Mouse (Mus musculus) cortical plate, adult 2 months (tissue): ENCODE data around the gene Phpt1. TPM values are rescaled to one million over a fixed set of nuclear protein-coding genes. Genes with fewer than 3 reads are reported as not detected.
A peak's percentile ranks its signal among the peaks of the same experiment; 100 is the strongest.

Experiments used
- H3K27ac ChIP-seq: fragments of 200-500 bp; 2 replicates; pipeline ENCODE4 v1.5.1; 2012; ENCODE audit warnings: low read length, control low read depth, inconsistent platforms; ENCODE audit not compliant: insufficient read depth
- H3K4me1 ChIP-seq: fragments of 200-500 bp; 2 replicates; pipeline ENCODE4 v1.6.1; 2011; ENCODE audit warnings: low read length; ENCODE audit not compliant: control insufficient read depth, insufficient read depth
- H3K4me3 ChIP-seq: fragments of 200-500 bp; 2 replicates; pipeline ENCODE4 v1.5.1; 2011; ENCODE audit warnings: mild to moderate bottlenecking, low read length, control low read depth; ENCODE audit not compliant: insufficient read depth
- CTCF ChIP-seq: fragments of 200-500 bp; IDR thresholded peaks from 2 replicates; pipeline ENCODE4 v1.5.1; 2011; ENCODE audit warnings: mild to moderate bottlenecking, control low read depth, low read length; ENCODE audit not compliant: insufficient read depth; ENCODE audit errors: extremely low read depth
- POLR2A ChIP-seq: fragments of 200-500 bp; IDR thresholded peaks from 2 replicates; pipeline ENCODE4 v1.6.1; 2011; ENCODE audit warnings: mild to moderate bottlenecking, low read length, control low read depth; ENCODE audit not compliant: insufficient read depth; ENCODE audit errors: extremely low read depth
- polyA plus RNA-seq: library from polyadenylated mRNA; depleted of rRNA; stranded (reverse); fragments of >200 nt; gene quantifications from 2 replicates; pipeline ENCODE4 v1.2.3, GENCODE M21; 2012

The Phpt1 gene
- polyA plus RNA-seq, 1 experiment, result 123 TPM

DNA sequence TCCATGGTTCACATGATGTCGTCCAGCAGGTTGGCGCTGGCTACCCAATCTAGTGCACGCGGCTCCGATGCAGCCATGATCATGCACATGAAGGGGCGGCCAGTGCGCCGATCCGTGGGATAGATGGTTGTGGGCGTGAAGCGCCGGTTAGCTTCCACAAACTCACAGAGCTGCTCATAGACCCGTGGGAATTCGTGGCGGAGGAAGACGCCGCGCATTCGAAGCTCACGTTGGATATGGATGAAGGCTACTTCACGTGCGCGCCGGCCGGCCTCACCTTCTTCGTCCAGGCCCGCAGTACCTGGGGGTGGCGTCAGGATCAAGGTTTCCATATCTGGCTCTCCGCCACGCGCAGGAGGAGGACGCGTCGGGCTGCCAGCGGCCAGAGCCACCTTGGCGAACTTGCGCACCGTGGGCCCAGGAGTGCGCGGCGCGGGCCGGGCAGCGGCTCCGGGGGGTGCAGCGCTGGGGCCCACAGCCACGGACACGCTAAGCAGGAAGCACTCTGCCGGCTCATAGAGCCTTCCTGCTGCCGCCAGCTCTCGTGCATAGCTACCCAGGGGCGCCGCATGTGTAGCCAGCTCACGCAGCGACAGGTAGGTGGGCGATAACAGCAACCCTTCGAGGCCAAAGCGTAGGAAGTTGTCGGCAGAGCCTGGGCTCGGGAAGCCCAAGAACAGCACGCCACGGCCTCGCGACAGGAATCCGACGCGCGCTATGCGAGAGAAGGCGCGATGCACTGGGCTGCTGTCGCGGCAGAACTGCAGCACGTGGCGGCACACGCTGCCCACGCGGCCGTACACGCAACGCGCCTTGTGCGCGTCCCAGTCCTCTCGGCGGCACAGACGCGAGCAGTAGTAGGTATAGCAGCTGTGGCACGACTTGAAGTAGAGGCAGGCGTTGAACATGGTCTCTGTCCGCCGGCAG, 2.2 kb upstream of the Phpt1 start:
- TF ChIP-seq CTCF (no peak), POLR2A (no peak)
- peak overlapping the region; percentile 76 for H3K27ac ChIP-seq
- H3K4me1 ChIP-seq, result peaks cover 10% of the 10 kb centered on the region
- H3K4me3 ChIP-seq, result no peak overlapping the region

DNA sequence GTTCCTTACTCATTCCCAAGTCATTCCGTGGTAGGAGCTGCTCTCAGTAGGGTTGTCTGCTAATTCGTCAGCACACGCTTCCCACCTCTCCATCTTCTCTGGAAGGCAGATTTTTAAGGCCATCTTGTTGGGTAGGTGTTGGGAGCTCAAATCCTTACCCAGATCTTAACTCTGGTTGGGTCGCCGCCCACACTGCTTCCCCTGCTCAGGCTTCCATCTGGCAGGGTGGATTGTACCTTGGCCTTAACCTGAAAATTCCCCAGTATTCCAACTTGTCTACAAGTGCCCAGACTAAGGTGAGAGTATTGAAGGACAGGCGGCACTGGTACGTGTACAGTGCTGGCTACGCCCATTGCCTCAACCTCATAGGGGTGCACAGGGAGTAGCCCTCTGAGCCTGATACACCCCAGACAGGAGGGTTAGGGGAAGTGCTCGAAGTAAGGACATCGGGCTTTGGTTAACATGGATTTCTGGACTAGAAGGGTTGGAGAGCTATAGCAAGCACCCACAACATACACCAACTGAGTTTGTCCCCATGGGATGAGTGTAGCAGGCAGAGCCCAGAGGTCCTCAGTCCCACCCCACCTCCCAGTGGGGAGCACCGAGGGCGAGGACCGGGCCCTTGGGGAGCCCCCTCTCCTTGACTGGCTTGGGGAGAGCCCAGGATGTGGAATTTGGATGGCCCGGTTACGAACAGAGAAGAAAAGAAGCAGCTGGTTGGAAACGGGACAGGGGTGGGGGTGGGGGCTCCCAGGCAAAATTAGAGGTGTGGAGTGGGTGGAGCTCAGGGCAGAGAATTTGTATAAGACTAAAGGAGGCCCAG, 1.2 kb upstream of the Phpt1 start:
- peak overlapping the region; percentile 29; the same call in 1 of the 2 replicates for H3K27ac ChIP-seq
- no peak for TF ChIP-seq CTCF
- TF ChIP-seq POLR2A, result no peak
- no peak overlapping the region for H3K4me3 ChIP-seq
- peaks cover 8% of the 10 kb centered on the region for H3K4me1 ChIP-seq

DNA sequence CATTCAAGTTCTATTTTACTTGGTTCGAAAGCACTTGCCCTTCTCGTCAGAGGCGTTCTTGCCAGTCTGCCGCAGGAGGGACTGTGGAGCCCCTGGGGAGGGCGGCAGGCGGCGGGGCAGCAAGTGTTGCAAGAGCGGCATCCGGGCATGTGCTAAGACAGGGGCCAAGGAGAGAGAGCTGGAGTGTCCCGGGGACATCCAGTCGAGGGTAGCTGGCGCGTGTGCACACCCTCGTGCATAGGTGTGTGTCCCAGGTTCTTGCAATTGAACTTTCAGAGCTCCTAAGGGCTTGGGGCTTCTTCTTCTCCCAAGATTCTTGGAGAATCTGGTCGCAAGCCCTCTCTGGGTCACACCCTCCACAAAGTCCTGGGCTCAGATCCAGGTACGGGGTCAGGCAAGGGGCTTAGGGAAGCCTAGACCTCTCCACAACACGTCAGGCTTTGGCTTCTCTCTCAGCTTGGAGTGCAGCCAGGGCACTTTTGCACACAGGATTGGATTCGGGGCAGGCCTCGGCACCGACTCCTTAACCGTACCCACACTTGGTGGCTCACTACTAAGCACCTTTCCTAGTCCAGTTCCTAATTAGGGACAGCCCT, 506 bp upstream of the Phpt1 start:
- peak overlapping the region; percentile 39; the same call in 1 of the 2 replicates for H3K4me3 ChIP-seq
- no peak for TF ChIP-seq CTCF
- TF ChIP-seq POLR2A, result 0 out of 2 replicates have a peak, but pooled peaks have one; percentile 4
- peak overlapping the region; percentile 29; the same call in 1 of the 2 replicates for H3K27ac ChIP-seq
- peaks cover 8% of the 10 kb centered on the region for H3K4me1 ChIP-seq

DNA sequence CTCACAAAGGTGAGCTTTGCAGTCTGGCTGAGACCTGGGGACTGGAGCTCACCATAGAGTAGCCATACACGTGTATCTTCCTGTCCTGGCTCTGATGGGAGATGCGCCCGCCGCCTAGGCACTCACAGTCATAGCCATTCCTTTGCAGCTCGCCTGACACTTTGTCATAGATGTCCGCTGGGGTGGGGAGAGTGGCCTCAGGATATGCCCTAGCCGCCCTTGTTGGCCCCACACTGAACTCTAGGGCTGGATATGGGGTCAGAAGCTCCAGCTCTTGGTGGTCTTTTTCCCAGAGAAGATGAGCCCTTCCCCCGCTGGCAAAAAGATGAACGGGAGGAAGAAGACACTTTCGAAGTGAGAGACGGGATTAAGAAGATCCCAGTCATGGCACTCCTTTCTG, 888 bp downstream of the Phpt1 start:
- Histone ChIP-seq H3K27ac (no peak overlapping the region), H3K4me1 (peaks cover 6% of the 10 kb centered on the region), H3K4me3 (peak overlapping the region; percentile 39)
- TF ChIP-seq POLR2A (no peak), CTCF (no peak)

DNA sequence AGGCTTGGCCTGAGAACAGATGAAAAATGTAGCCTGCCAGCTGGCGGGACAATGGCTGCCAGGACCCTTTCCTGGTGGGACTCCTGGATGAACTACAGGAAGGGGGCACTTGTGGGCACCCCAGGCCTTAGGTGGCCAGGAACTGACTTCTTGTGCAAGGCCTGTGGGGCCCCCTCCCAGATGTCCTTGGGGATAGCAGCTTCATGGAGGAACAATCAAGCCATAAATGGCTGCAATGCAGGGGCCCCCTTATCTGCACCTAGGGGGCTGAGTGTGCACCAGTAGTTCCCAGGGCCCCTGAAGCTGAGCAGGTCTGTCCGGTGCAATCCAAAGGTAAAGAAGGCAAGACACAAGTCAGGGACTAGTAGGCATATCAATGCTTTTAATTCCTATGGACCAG, 2.0 kb downstream of the Phpt1 start:
- H3K27ac ChIP-seq, result no peak overlapping the region
- H3K4me1 ChIP-seq, result peaks cover 6% of the 10 kb centered on the region
- TF ChIP-seq POLR2A, result no peak
- no peak for TF ChIP-seq CTCF
- no peak overlapping the region for H3K4me3 ChIP-seq

DNA sequence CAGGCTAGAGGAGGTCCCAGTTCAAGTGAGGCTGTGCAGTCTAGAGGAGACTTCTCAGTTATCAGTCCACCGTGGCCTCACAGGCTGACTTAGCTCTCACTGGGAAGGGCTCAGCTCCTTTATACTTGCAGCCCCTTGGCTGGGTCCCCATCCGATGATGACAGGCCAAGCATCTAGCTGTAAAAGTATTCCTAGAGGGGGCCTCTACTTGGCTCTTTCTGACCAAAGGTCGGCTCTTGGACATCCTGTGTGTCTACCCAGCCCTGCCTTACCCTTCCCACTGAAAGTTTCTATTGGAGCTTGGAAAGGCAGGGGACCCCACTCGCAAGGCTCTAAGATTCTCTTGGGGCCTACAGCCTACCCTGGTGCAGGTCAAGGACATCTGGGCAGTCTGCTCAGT, 3.8 kb downstream of the Phpt1 start:
- Histone ChIP-seq H3K4me3 (no peak overlapping the region), H3K4me1 (peaks cover 5% of the 10 kb centered on the region), H3K27ac (no peak overlapping the region)
- TF ChIP-seq POLR2A, result no peak

DNA sequence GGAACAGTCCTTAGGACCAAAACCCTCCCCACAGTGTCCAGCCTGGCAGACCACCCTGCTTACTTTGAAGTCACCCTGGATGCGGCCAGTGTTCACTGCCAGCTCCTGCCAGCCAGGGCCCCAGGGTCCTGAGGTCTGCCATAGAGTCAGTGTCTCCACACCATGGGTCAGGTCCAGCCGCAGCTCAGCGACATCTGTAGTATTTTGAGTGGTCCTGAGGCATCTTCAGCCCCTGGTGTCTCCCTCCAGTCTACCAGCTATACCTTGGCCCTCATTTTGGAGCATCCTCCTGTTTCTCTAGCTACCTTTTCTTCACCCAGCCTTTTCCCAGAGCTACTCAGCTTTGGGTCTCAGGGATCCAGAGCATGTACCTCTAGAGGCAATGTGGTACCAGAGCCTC, 5.7 kb downstream of the Phpt1 start:
- Histone ChIP-seq H3K4me1 (0 out of 2 replicates have a peak, but pooled peaks cover 2% of the 10 kb centered on the region), H3K4me3 (no peak overlapping the region), H3K27ac (no peak overlapping the region)
- TF ChIP-seq POLR2A (no peak), CTCF (no peak)

DNA sequence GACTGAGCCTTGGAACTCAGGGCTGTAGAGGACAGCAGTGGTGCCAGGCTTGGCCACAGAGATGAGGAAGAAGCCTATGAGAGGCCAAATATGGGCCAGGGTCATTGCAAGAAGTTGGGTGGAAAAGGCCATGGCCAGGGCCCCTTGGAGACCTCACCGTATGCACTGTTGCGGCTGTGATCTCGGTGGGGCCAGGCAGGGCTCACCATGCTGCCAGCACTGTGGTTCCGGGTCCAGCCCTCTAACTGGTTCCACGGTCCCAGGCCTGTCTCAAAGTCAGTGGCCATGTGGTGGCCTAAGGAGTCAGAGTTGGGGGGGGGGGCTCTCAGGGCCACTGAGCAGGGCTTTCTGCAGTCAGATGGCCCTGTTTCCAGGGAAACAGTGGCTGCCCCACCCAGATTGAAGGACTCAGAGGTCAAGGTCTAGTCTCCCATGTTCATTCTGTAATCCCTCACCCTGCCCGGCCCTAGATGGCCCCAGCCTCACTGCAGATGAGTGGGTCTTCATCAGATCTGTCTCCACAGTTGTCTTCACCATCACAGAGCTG, 6.5 kb downstream of the Phpt1 start:
- Histone ChIP-seq H3K4me1 (no peaks in the 10 kb centered on the region), H3K4me3 (no peak overlapping the region), H3K27ac (no peak overlapping the region)
- TF ChIP-seq POLR2A (no peak), CTCF (no peak)

DNA sequence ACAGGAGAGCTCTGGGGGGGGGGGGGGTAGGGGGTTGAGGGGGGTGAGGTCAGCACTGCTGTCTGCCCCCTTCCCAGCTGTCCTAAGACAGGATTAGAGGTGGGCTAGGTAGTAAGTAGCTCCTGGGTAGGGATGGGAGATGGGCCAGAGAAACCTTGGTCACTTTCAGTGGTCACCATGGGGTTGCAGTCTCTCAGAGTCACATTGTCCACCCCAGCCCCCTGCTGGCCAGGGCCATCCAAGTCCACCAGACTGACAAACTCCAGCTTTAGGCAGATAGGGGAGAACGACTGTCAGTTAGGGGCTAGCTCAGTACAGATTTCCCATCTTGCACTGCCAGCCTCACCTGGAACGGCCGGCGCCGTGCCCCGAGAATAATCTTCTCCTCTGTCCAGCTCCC, 8.5 kb downstream of the Phpt1 start:
- no peak for TF ChIP-seq CTCF
- no peak for TF ChIP-seq POLR2A
- Histone ChIP-seq H3K4me3 (no peak overlapping the region), H3K27ac (no peak overlapping the region), H3K4me1 (no peaks in the 10 kb centered on the region)

DNA sequence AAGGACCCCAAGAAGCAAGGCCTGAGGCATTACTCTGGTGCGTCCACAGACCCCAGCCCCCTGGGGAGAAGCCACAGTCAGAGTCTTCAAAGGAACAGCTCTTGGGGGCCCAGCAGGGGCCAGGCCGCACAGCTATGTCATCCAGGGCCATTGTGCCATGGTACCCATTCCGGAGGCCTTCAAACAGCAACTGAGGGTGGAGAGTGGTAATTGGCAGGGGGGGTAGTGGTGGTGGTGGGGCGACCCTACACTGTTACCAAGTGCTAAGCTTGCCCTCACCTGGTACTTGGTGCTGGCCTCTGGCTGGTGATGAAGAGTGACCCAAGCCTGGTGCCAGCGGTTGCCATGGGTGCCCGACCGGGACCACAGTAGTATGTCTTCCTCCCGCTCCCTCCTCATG, 9.3 kb downstream of the Phpt1 start:
- Histone ChIP-seq H3K4me3 (no peak overlapping the region), H3K4me1 (no peaks in the 10 kb centered on the region), H3K27ac (no peak overlapping the region)
- TF ChIP-seq CTCF (no peak), POLR2A (no peak)
